Mouse (Mus musculus) lung, embryonic 14.5 days (tissue): Measurements from ENCODE around the gene Acta2. TPM values are rescaled to one million over a fixed set of nuclear protein-coding genes. Genes with fewer than 3 reads are reported as not detected.
A peak's percentile ranks its signal among the peaks of the same experiment; 100 is the strongest.

Experiments used
- ATAC-seq: fragments of 200-750 bp; cut with Nextera tagmentation; 2 replicates; pipeline ENCODE4 v1.8.0; 2017; ENCODE audit warnings: mild to moderate bottlenecking, moderate TSS enrichment, moderate library complexity; ENCODE audit not compliant: insufficient read depth
- DNase-seq: peaks from one replicate; pipeline ENCODE4 v3.0.0-alpha.2; 2015
- H3K27ac ChIP-seq: fragments of 300-500 bp; sonication (generic); 2 replicates; pipeline ENCODE4 v1.5.1; 2014; ENCODE audit warnings: low read depth, mild to moderate bottlenecking, moderate library complexity
- H3K27me3 ChIP-seq: fragments of 300-500 bp; sonication (generic); 2 replicates; pipeline ENCODE4 v1.6.1; 2014; ENCODE audit warnings: low read length, control low read depth; ENCODE audit not compliant: insufficient read depth
- H3K36me3 ChIP-seq: fragments of 300-500 bp; sonication (generic); 2 replicates; pipeline ENCODE4 v1.6.1; 2014; ENCODE audit warnings: control low read depth; ENCODE audit not compliant: insufficient read depth
- H3K4me1 ChIP-seq: fragments of 300-500 bp; sonication (generic); 2 replicates; pipeline ENCODE4 v1.6.1; 2014; ENCODE audit warnings: antibody characterized with exemption, control low read depth; ENCODE audit not compliant: insufficient read depth
- H3K4me2 ChIP-seq: fragments of 300-500 bp; sonication (generic); 2 replicates; pipeline ENCODE4 v1.6.1; 2014; ENCODE audit warnings: mild to moderate bottlenecking
- H3K4me3 ChIP-seq: fragments of 300-500 bp; sonication (generic); 2 replicates; pipeline ENCODE4 v1.5.1; 2014; ENCODE audit warnings: low read depth, low read length
- H3K9ac ChIP-seq: fragments of 300-500 bp; sonication (generic); 2 replicates; pipeline ENCODE4 v1.6.1; 2014
- H3K9me3 ChIP-seq: fragments of 300-500 bp; sonication (generic); 2 replicates; pipeline ENCODE4 v1.6.1; 2016; ENCODE audit warnings: low read depth, low read length, control low read depth
- CTCF ChIP-seq: IDR thresholded peaks from 2 replicates; pipeline ENCODE4 v1.5.1; 2016; ENCODE audit warnings: antibody characterized with exemption, low read depth
- WGBS: fragments of 180-500 bp; shearing (Covaris S2); extraction: QIAGEN DNeasy Blood & Tissue Kit; methylation state at CpG from one replicate; pipeline ENCODE4 v1.1.7; 2014; 5-methylcytosine and 5-hydroxymethylcytosine counted together
- polyA plus RNA-seq: library from polyadenylated mRNA; unstranded; fragments of >200 nt; fragmentation: Nextera tagmentation; extraction: Ambion mirVana; gene quantifications from 2 replicates; pipeline ENCODE4 v1.2.1, GENCODE M21; 2014

Gene Acta2
- polyA plus RNA-seq, 1 experiment from 2014 or later = 854 TPM

DNA sequence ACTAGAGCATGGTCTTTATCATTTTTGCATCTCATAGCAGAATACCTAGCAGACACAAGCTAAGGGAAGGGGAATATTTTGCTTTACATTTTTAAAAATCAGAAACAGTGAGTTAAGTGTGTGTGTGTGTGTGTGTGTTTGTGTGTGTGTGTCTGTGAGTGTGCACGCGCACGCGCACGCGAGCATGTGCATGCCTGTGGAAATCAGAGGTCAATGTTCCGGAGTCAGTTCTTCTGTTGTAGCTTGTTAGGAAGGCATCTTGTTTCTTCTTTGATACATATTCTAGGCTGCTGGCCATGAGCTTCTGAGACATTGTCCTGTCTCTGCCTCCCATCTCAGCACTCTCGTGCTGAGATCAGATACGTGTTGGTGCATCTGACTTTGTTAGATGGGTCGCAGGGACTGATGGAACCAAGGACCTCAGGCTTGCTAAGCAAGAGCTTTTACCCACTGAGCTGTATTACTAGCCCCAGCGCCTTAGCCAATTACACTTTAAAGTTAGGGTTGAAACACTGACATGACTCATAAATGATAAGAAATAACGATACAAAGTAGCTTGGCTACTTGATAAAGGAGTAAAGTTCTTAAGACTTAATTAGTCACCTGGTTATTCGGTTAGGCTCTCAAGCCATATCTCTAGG lies 15.6 kb upstream of the Acta2 start:
- 91% methylated on average over 13 of the region's 13 CpGs for WGBS
- no peaks in the 10 kb centered on the region for H3K4me1 ChIP-seq
- DNase-seq (no peak), ATAC-seq (no peak)
- no peaks in the 10 kb centered on the region for H3K27me3 ChIP-seq
- no peak overlapping the region for H3K4me2 ChIP-seq
- H3K9me3 ChIP-seq = no peaks in the 10 kb centered on the region
- no peaks in the 10 kb centered on the region for H3K36me3 ChIP-seq
- no peak for TF ChIP-seq CTCF
- no peak overlapping the region for H3K4me3 ChIP-seq
- H3K9ac ChIP-seq = no peak overlapping the region
- no peak overlapping the region for H3K27ac ChIP-seq

DNA sequence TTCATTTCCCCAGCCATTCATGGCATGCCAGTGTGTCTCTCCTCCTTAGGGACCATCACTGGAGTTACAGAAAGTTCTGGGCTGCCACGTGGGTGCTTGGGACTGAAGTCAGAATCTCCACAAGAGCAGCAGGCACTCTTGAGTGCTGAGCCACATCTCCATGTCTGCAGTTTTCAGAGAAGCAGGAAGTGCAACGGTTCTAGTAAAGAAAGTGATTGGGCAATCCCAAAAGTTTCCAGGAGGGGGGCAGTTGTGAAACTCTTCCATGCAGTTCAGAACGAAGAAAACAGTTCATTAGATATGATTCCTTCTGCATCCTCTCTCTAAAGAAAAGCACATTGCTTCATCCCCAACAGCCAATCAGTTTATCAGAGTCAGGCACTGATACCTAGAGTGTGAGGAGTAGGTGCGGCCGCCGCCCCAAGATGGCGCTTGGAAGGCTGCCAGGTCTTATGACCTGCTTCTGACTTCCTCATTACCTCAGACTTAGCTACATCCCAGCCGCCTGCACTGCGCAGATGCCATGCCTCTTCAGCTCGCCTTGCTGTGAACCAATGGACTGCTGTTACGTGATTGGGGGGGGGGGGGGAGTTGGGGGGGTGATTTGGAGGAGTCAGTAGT lies 14.8 kb upstream of the Acta2 start:
- H3K9me3 ChIP-seq = no peaks in the 10 kb centered on the region
- H3K4me1 ChIP-seq = no peaks in the 10 kb centered on the region
- no peak overlapping the region for H3K9ac ChIP-seq
- no peaks in the 10 kb centered on the region for H3K36me3 ChIP-seq
- TF ChIP-seq CTCF = no peak
- H3K27ac ChIP-seq = no peak overlapping the region
- DNase-seq (peak; percentile 62), ATAC-seq (no peak; the same call in 1 of the 2 replicates)
- no peaks in the 10 kb centered on the region for H3K27me3 ChIP-seq
- no peak overlapping the region for H3K4me3 ChIP-seq
- H3K4me2 ChIP-seq = no peak overlapping the region
- 79% methylated on average over 11 of the region's 11 CpGs for WGBS

DNA sequence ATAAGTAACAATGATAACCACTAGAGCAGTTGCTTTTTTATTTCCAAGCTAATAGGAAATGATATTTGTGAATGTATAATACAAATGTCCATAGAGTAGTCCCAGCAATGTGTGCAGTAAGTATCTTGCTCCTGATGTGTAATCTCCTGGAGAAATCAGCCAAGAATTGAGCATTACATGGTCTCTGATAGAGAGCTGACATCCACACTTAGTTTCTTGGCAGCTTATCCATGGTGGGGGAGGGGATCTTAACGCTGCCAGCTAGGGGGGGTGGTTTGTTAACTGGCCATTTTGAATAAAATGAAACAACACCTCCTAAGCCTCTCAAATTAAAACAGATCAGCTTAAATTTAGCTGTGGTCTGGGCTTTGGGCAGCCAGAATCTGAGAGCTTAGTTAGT lies 13.6 kb upstream of the Acta2 start:
- Histone ChIP-seq H3K9ac (no peak overlapping the region), H3K4me1 (no peaks in the 10 kb centered on the region), H3K4me3 (no peak overlapping the region), H3K27me3 (no peaks in the 10 kb centered on the region), H3K9me3 (no peaks in the 10 kb centered on the region), H3K4me2 (no peak overlapping the region), H3K36me3 (no peaks in the 10 kb centered on the region), H3K27ac (no peak overlapping the region)
- DNase-seq (peak; percentile 28), ATAC-seq (peak; percentile 58; the same call in 1 of the 2 replicates)
- no peak for TF ChIP-seq CTCF
- WGBS = 23% methylated on average over 1 of the region's 1 CpGs

DNA sequence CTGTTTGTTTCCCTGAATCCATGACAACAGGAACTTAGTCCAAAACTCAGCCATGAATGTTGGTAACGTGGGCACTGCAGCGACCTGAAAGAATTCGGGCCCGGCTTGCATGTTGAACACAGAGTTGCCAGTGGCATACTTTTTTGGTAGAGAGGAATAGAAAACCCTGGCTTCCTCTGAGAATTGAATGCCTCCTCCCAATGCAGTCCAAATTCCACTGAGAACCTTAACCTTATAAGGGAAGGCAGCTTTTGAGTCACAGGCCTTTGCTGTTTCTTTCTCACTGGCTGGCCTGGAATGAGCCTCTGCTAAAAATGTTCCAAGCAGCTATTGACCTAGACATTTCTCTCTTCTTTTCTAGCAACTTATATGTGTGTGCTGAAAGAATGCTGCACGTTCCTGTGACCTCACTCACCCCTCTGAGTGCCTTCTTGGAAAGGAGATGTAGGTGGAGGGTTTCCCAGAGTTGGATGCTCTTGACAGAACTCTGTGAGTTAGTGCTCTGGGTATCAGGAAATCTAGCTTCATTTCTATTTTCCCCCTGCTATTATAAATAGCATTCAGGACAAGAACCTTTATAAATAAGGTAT lies 10.3 kb upstream of the Acta2 start:
- WGBS = 62% methylated on average over 5 of the region's 5 CpGs
- DNase-seq (peak; percentile 52), ATAC-seq (no peak)
- Histone ChIP-seq H3K9ac (no peak overlapping the region), H3K36me3 (no peaks in the 10 kb centered on the region), H3K4me1 (no peaks in the 10 kb centered on the region), H3K4me2 (no peak overlapping the region), H3K4me3 (no peak overlapping the region), H3K27ac (peak overlapping the region; percentile 50; the same call in 1 of the 2 replicates), H3K9me3 (no peaks in the 10 kb centered on the region), H3K27me3 (no peaks in the 10 kb centered on the region)
- no peak for TF ChIP-seq CTCF

DNA sequence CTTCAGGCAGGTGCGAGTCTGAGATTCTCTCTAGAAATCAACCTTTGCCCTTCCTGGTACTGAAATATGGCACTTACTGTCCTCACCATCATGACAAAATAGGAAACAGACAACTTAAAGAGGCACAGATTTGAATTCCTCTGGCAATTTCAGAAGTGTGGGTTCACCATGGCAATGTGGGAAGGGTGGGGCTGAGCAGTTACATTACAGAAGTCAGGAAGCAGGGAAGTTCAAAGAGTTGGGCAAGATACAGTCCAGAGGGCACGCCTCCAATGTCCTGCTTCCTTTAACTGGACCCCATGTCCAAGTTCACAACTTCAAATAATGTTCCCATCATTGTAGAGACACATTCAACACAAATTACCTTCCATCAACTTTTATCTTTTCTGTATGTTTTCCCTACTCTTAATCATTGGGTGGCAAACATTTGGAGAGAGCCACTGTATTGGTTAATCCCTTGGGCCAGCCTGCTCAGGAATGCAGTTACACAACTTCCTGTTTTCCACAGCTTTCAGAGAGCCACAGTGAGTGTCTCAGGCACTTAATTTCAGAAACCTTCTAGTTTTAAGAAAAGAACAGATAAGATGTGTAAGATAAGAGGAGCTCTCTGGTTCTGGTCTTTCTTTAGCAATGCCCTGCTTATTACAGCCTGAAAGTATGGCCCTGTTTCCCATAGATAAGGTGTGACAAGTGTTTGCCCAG lies 7.0 kb upstream of the Acta2 start:
- 54% methylated on average over 2 of the region's 2 CpGs for WGBS
- TF ChIP-seq CTCF = no peak
- Histone ChIP-seq H3K36me3 (no peaks in the 10 kb centered on the region), H3K4me1 (no peaks in the 10 kb centered on the region), H3K27me3 (no peaks in the 10 kb centered on the region), H3K9me3 (no peaks in the 10 kb centered on the region), H3K27ac (no peak overlapping the region), H3K4me3 (no peak overlapping the region), H3K4me2 (no peak overlapping the region), H3K9ac (no peak overlapping the region)
- DNase-seq = no peak
- ATAC-seq = no peak

DNA sequence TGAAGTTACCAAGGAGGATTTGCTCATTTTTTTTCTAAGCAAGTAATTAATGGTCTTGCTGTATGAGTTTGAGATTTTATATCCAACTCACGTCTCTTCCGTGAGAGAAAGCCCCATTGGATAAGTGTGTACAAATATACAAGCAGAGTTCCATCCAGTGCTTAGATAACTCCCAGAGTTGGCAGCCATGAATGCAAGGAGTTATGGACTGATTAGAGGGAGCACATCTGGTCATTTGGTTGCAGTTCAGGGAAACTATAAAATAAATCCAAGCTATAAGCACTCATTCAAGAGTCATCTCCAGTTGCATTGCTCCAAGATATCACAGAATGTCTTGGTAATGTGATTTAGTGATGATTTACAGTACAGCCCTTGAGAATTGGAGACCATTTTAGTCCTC lies 1.5 kb upstream of the Acta2 start:
- Histone ChIP-seq H3K27me3 (no peaks in the 10 kb centered on the region), H3K36me3 (0 out of 2 replicates have a peak, but pooled peaks cover 1% of the 10 kb centered on the region), H3K9ac (no peak overlapping the region), H3K4me2 (no peak overlapping the region), H3K9me3 (no peaks in the 10 kb centered on the region), H3K4me3 (no peak overlapping the region), H3K4me1 (peaks cover 5% of the 10 kb centered on the region; the same call in 1 of the 2 replicates), H3K27ac (peak overlapping the region; percentile 60; the same call in 1 of the 2 replicates)
- peak; percentile 67 for ATAC-seq
- DNase-seq = peak; percentile 85
- 37% methylated on average over 2 of the region's 2 CpGs for WGBS
- TF ChIP-seq CTCF = no peak

DNA sequence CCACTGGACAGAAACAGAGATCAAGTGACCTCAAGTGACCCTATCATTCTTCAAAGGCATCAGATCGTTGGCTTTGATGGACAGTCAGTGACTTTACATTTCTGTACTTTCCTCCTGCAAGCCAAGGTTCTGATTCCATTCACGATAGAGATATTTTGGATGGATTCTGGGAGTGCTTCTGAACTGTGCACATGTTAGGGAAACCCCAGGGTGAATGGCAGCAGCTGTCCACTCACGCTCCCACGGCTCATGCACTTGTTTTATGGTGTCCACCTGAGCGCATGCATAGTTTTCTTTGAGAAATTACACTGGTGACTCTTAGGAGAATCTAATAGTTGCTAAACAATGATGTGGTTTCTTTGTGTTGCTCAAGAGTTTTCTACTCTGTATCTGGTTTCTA lies 759 bp upstream of the Acta2 start:
- 76% methylated on average over 5 of the region's 5 CpGs for WGBS
- Histone ChIP-seq H3K27me3 (no peaks in the 10 kb centered on the region), H3K4me3 (no peak overlapping the region), H3K4me2 (0 out of 2 replicates have a peak overlapping the region, but pooled peaks have one; percentile 54), H3K9ac (no peak overlapping the region), H3K4me1 (peaks cover 5% of the 10 kb centered on the region; the same call in 1 of the 2 replicates), H3K9me3 (no peaks in the 10 kb centered on the region), H3K27ac (peak overlapping the region; percentile 93), H3K36me3 (0 out of 2 replicates have a peak, but pooled peaks cover 8% of the 10 kb centered on the region)
- no peak for DNase-seq
- no peak for TF ChIP-seq CTCF
- no peak for ATAC-seq
